In the genomic region with DNA sequence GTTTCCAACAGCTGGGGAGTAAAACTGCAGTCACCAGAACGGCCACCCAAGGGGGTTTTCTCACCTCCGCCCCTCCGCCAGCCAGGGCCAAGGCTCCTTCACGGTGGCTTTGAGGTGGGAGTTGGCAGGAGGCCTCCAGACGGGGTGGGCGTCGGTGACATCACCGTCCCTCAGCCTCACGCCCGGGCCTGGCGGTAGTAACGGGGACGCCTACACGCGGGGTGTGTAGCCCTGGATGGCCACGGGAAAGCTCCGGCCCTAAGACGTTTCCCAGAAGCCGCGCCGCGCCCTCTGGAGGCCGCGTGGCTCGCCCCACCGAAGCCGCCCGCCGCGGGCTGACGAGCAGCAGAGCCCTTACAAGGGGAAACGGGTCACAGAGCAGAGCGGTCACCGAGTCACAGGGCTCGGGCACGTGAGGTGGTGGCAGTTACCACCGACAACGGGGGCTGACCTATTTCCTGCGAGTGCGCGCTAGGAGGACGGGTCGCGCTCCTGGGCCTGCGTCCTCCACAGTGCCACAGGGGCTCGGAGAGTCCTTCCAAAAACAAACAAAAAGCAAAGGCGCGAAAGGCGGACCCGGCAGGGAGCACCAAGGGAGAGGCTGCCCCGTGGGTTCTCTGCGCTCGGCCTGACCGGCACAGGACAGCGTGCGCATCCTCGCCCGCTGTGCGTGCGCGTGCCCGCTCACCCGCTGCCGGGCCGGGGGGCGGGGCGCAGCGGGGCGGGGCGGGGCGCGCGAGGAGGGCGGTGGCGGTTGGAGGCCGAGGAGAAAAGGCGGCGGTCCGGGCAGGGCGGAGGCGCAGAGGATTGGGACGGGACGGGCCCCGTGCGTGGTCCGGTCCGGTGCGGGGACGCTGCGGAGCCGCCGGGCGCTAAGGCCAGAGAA, we compare ENCODE assay signal across 8 mouse cellular contexts. TPM values are rescaled to one million over a fixed set of nuclear protein-coding genes. Genes with fewer than 3 reads are reported as not detected.
A peak's percentile ranks its signal among the peaks of the same experiment; 100 is the strongest.
DNase-seq lines count a peak whose midpoint lies in the region; ATAC-seq lines count a peak whose summit lies in the region.

Gene Fbxo30 (plus strand): TSS at position 753 of the 886 bp plus-strand sequence.

- peak within 1 kb of the TSS; percentile 96 for H3K4me2 ChIP-seq in hindbrain, embryonic 16.5 days (ENCODE audit: low read length)

- no peaks in the 10 kb centered on the region for H3K36me3 ChIP-seq in hindbrain, embryonic 16.5 days (ENCODE audit: control insufficient read depth, insufficient read depth, low read length)

- 1% methylated on average over 91 of the region's 93 CpGs for WGBS in hindbrain, embryonic 16.5 days

- peak within 1 kb of the TSS; percentile 97 for H3K4me3 ChIP-seq in hindbrain, embryonic 16.5 days (ENCODE audit: low read length)

- DNase-seq in ZHBTc4 (ENCODE audit: low read depth, low spot score): peak; percentile 92
- peak; percentile 70 to 84 for DNase-seq in cerebellum, postnatal 4 days (ENCODE audit: low spot score in 2 of 2)
- DNase-seq in gastrocnemius, adult 18-20 months (ENCODE audit: low spot score): peak; percentile 93
- peak; percentile 85 for DNase-seq in left cerebral cortex, adult 11 months (ENCODE audit: low spot score)
- peak; percentile 96 for DNase-seq in lung, postnatal 36 days
- DNase-seq in retina, embryonic 14.5 days (ENCODE audit: low spot score): peak; percentile 91
- peak; percentile 87 to 89 for DNase-seq in thymus, postnatal 36 days

- no peaks in the 10 kb centered on the region for H3K9me3 ChIP-seq in hindbrain, embryonic 16.5 days (ENCODE audit: control insufficient read depth, low read length)

- ATAC-seq in hindbrain, embryonic 16.5 days: peak; percentile 95

- H3K9ac ChIP-seq in hindbrain, embryonic 16.5 days (ENCODE audit: low read depth, low read length): peak within 1 kb of the TSS; percentile 93

- H3K27ac ChIP-seq in hindbrain, embryonic 16.5 days (ENCODE audit: low read depth, low read length): peak within 1 kb of the TSS; percentile 98

- H3K4me1 ChIP-seq in hindbrain, embryonic 16.5 days (ENCODE audit: control insufficient read depth, insufficient read depth, low read depth, low read length): peaks cover 6% of the 10 kb centered on the region; the same call in 1 of the 2 replicates

- H3K27me3 ChIP-seq in hindbrain, embryonic 16.5 days (replicated peaks; ENCODE audit: control insufficient read depth, insufficient read depth, low read length): no peaks in the 10 kb centered on the region

RNA-seq across cellular contexts. Expression of gene Fbxo30, which starts in this region (rescaled TPM):
- total RNA-seq in gastrocnemius, adult 18-20 months (2021): 10 to 100 TPM; 13.4 to 18.0 TPM
- polyA plus RNA-seq in hindbrain, embryonic 16.5 days (2015; fragmentation: Nextera tagmentation; extraction: Ambion mirVana): 17.7 and 19.6 TPM in 2 replicates

Comparison
In these comparisons a context has a peak if more than half of its experiments do, and no peak if none do; other contexts are left out.
1. Peak in every context shown above with its lines: DNase-seq, ATAC-seq, H3K4me3 ChIP-seq and H3K27ac ChIP-seq.